Mouse (Mus musculus): ENCODE data around the gene Adamts12.

GRCm38 (mm10) chr15:11064558-11065411, at the start of gene Adamts12:
- no peak for TF ChIP-seq GATA1 (IDR thresholded peaks at IDR 0.05; ENCODE audit: borderline replicate concordance, low read length)
- TF ChIP-seq FLI1 (IDR thresholded peaks at IDR 0.05; ENCODE audit: low read length): no peak

Measured in megakaryocyte, embryonic 14.5 days (primary cell).